Mouse (Mus musculus) erythroblast, adult 5-6 weeks (primary cell): ENCODE measurements at regions not wholly inside any gene's neighbourhood (a gene's known extent, or its start where the extent isn't known, plus 50 kb on each side); places are given as distances from the start of the nearest gene placed in this dataset.

Experiments
- ATAC-seq: replicated peaks from 2 replicates; pipeline ENCODE4 v1.8.0; 2016; ENCODE audit warnings: moderate number of reproducible peaks, mild to moderate bottlenecking, moderate TSS enrichment, inconsistent platforms; ENCODE audit not compliant: poor library complexity, low FRiP score, severe bottlenecking

- ATAC-seq: no peak
Observed at GRCm38 (mm10) chr13:59937147-59937546, 114.2 kb upstream of the Tut7 start.

GRCm38 (mm10) chr13:59934556-59934955 is 111.6 kb upstream of the Tut7 start:
- no peak for ATAC-seq

GRCm38 (mm10) chr13:59934093-59934492 is 111.1 kb upstream of the Tut7 start:
- ATAC-seq: no peak

GRCm38 (mm10) chr13:59927379-59928111 is 104.6 kb upstream of the Tut7 start:
- ATAC-seq: no peak

- no peak for ATAC-seq
Observed at GRCm38 (mm10) chr13:59925845-59926481, 103.0 kb upstream of the Tut7 start.

- ATAC-seq: no peak
Observed at GRCm38 (mm10) chr13:59917185-59917584, 94.2 kb upstream of the Tut7 start.

- no peak for ATAC-seq
Observed at GRCm38 (mm10) chr13:59916166-59917044, 93.5 kb upstream of the Tut7 start.

- no peak for ATAC-seq
Observed at GRCm38 (mm10) chr13:59915734-59916133, 92.8 kb upstream of the Tut7 start.

- ATAC-seq: no peak
Observed at GRCm38 (mm10) chr13:59910179-59911071, 87.5 kb upstream of the Tut7 start.

- no peak for ATAC-seq
Observed at GRCm38 (mm10) chr13:59909400-59909799, 86.5 kb upstream of the Tut7 start.

GRCm38 (mm10) chr13:59908786-59909185 is 85.8 kb upstream of the Tut7 start:
- ATAC-seq: no peak

GRCm38 (mm10) chr13:59905488-59905887 is 82.5 kb upstream of the Tut7 start:
- ATAC-seq: no peak

GRCm38 (mm10) chr13:59904415-59904814 is 81.5 kb upstream of the Tut7 start:
- no peak for ATAC-seq

GRCm38 (mm10) chr13:59899521-59899920 is 76.6 kb upstream of the Tut7 start:
- no peak for ATAC-seq

GRCm38 (mm10) chr13:59895754-59896153 is 72.8 kb upstream of the Tut7 start:
- ATAC-seq: peak; percentile 53; the same call in 1 of the 2 replicates

- no peak for ATAC-seq
Observed at GRCm38 (mm10) chr13:59894094-59894493, 71.1 kb upstream of the Tut7 start.

- ATAC-seq: no peak
Observed at GRCm38 (mm10) chr13:59892961-59893360, 70.0 kb upstream of the Tut7 start.

- no peak for ATAC-seq
Observed at GRCm38 (mm10) chr13:59892340-59892739, 69.4 kb upstream of the Tut7 start.

GRCm38 (mm10) chr13:59891737-59892136 is 68.8 kb upstream of the Tut7 start:
- ATAC-seq: 0 out of 2 replicates have a peak, but pooled peaks have one; percentile 45
